Mouse (Mus musculus) G1E (cell line): ENCODE measurements around the gene Lhx4.

ENCODE experiments used
- CTCF ChIP-seq: IDR thresholded peaks from 2 replicates; pipeline ENCODE4 v1.5.1; 2012; ENCODE audit warnings: low read depth, low read length, inconsistent platforms, mixed read lengths
- GATA1 ChIP-seq: IDR thresholded peaks from 2 replicates; pipeline ENCODE4 v1.6.1; 2012; ENCODE audit warnings: borderline replicate concordance, low read length, inconsistent platforms, mixed read lengths
- GATA2 ChIP-seq: IDR thresholded peaks from 2 replicates; pipeline ENCODE4 v1.6.1; 2012; ENCODE audit warnings: low read depth, low read length, inconsistent platforms, borderline replicate concordance
- TAL1 ChIP-seq: conservative IDR thresholded peaks from 2 replicates; pipeline ENCODE4 v1.6.1; 2012; ENCODE audit warnings: low read depth, low read length, inconsistent platforms, mixed read lengths

- TF ChIP-seq CTCF (no peak), GATA1 (no peak), TAL1 (no peak), GATA2 (no peak)
Measured at GRCm38 (mm10) chr1:155782382-155782781, 30.9 kb upstream of the Lhx4 start.
